Mouse (Mus musculus): ENCODE measurements around the gene Nckap1l. TPM values are rescaled to one million over a fixed set of nuclear protein-coding genes. Genes with fewer than 3 reads are reported as not detected.

Nckap1l gene
- polyA plus RNA-seq, 1 experiment from 2014 or later = 1.3 TPM

GRCm38 (mm10) chr15:103503251-103503600 is 49.6 kb downstream of the Nckap1l start:
- Histone ChIP-seq H3K4me1 (peaks cover 37% of the 10 kb centered on the region), H3K27me3 (ENCODE audit: poor library complexity, severe bottlenecking) (peaks cover 77% of the 10 kb centered on the region), H3K9me3 (no peaks in the 10 kb centered on the region), H3K36me3 (replicated peaks) (no peaks in the 10 kb centered on the region), H3K4me3 (peak overlapping the region; percentile 64), H3K27ac (peak overlapping the region; percentile 88)
- peak; percentile 39 for DNase-seq (ENCODE audit: extremely low spot score, low spot score)
- WGBS = under 1% methylated on average over 15 of the region's 15 CpGs

GRCm38 (mm10) chr15:103503660-103504059 is 50.1 kb downstream of the Nckap1l start:
- Histone ChIP-seq H3K27ac (peak overlapping the region; percentile 88), H3K4me1 (peaks cover 33% of the 10 kb centered on the region), H3K36me3 (replicated peaks) (no peaks in the 10 kb centered on the region), H3K27me3 (ENCODE audit: poor library complexity, severe bottlenecking) (peaks cover 77% of the 10 kb centered on the region), H3K9me3 (no peaks in the 10 kb centered on the region), H3K4me3 (peak overlapping the region; percentile 64)
- 57% methylated on average over 12 of the region's 12 CpGs for WGBS
- DNase-seq (ENCODE audit: extremely low spot score, low spot score) = no peak

- H3K4me3 ChIP-seq = no peak overlapping the region
- DNase-seq (ENCODE audit: extremely low spot score, low spot score) = no peak
- H3K4me1 ChIP-seq = peaks cover 25% of the 10 kb centered on the region
- 69% methylated on average over 3 of the region's 3 CpGs for WGBS
- H3K36me3 ChIP-seq (replicated peaks) = no peaks in the 10 kb centered on the region
- peaks cover 26% of the 10 kb centered on the region for H3K27me3 ChIP-seq (ENCODE audit: poor library complexity, severe bottlenecking)
- peak overlapping the region; percentile 32; the same call in 1 of the 2 replicates for H3K27ac ChIP-seq
- no peaks in the 10 kb centered on the region for H3K9me3 ChIP-seq
These were observed 55.7 kb downstream of the Nckap1l start for GRCm38 (mm10) chr15:103509317-103509716.

- 73% methylated on average over 1 of the region's 1 CpGs for WGBS
- H3K27me3 ChIP-seq (ENCODE audit: poor library complexity, severe bottlenecking) = 0 out of 2 replicates have a peak, but pooled peaks cover 6% of the 10 kb centered on the region
- no peak overlapping the region for H3K27ac ChIP-seq
- H3K4me1 ChIP-seq = peaks cover 42% of the 10 kb centered on the region
- DNase-seq (ENCODE audit: extremely low spot score, low spot score) = no peak
- no peaks in the 10 kb centered on the region for H3K36me3 ChIP-seq (replicated peaks)
- H3K4me3 ChIP-seq = no peak overlapping the region
- H3K9me3 ChIP-seq = no peaks in the 10 kb centered on the region
These were observed 58.1 kb downstream of the Nckap1l start for GRCm38 (mm10) chr15:103511652-103512051.

- Histone ChIP-seq H3K4me1 (peaks cover 62% of the 10 kb centered on the region), H3K27me3 (ENCODE audit: poor library complexity, severe bottlenecking) (0 out of 2 replicates have a peak, but pooled peaks cover 6% of the 10 kb centered on the region), H3K4me3 (peak overlapping the region; percentile 48), H3K27ac (peak overlapping the region; percentile 87), H3K9me3 (no peaks in the 10 kb centered on the region), H3K36me3 (replicated peaks) (no peaks in the 10 kb centered on the region)
- WGBS = 8% methylated on average over 7 of the region's 7 CpGs
- no peak for DNase-seq (ENCODE audit: extremely low spot score, low spot score)
These were observed 60.0 kb downstream of the Nckap1l start for GRCm38 (mm10) chr15:103513621-103514031.

- peak overlapping the region; percentile 87 for H3K27ac ChIP-seq
- peak; percentile 81 for DNase-seq (ENCODE audit: extremely low spot score, low spot score)
- WGBS = 1% methylated on average over 10 of the region's 10 CpGs
- no peaks in the 10 kb centered on the region for H3K9me3 ChIP-seq
- peak overlapping the region; percentile 48 for H3K4me3 ChIP-seq
- 0 out of 2 replicates have a peak, but pooled peaks cover 6% of the 10 kb centered on the region for H3K27me3 ChIP-seq (ENCODE audit: poor library complexity, severe bottlenecking)
- peaks cover 66% of the 10 kb centered on the region for H3K4me1 ChIP-seq
- H3K36me3 ChIP-seq (replicated peaks) = no peaks in the 10 kb centered on the region
These were observed 60.5 kb downstream of the Nckap1l start for GRCm38 (mm10) chr15:103514119-103514518.

GRCm38 (mm10) chr15:103514914-103515313 is 61.3 kb downstream of the Nckap1l start:
- H3K4me1 ChIP-seq = peaks cover 71% of the 10 kb centered on the region
- 24% methylated on average over 3 of the region's 3 CpGs for WGBS

GRCm38 (mm10) chr15:103518600-103519385 is 65.2 kb downstream of the Nckap1l start:
- peak; percentile 80 for DNase-seq (ENCODE audit: extremely low spot score, low spot score)
- 3% methylated on average over 4 of the region's 5 CpGs for WGBS
- peak overlapping the region; percentile 87 for H3K27ac ChIP-seq
- peak overlapping the region; percentile 34 for H3K4me3 ChIP-seq
- no peaks in the 10 kb centered on the region for H3K9me3 ChIP-seq
- H3K36me3 ChIP-seq (replicated peaks) = peaks cover 23% of the 10 kb centered on the region
- no peaks in the 10 kb centered on the region for H3K27me3 ChIP-seq (ENCODE audit: poor library complexity, severe bottlenecking)
- H3K4me1 ChIP-seq = peaks cover 86% of the 10 kb centered on the region

More at GRCm38 (mm10) chr15:103514914-103515313, 61.3 kb downstream of the Nckap1l start:
- 0 out of 2 replicates have a peak, but pooled peaks cover 6% of the 10 kb centered on the region for H3K27me3 ChIP-seq (ENCODE audit: poor library complexity, severe bottlenecking)
- DNase-seq (ENCODE audit: extremely low spot score, low spot score) = no peak
- no peaks in the 10 kb centered on the region for H3K9me3 ChIP-seq
- H3K36me3 ChIP-seq (replicated peaks) = no peaks in the 10 kb centered on the region
- peak overlapping the region; percentile 48 for H3K4me3 ChIP-seq
- H3K27ac ChIP-seq = peak overlapping the region; percentile 87

- DNase-seq (ENCODE audit: extremely low spot score, low spot score) = peak; percentile 61
- H3K4me3 ChIP-seq = peak overlapping the region; percentile 34
- peak overlapping the region; percentile 87 for H3K27ac ChIP-seq
- H3K4me1 ChIP-seq = peaks cover 77% of the 10 kb centered on the region
- peaks cover 32% of the 10 kb centered on the region for H3K36me3 ChIP-seq (replicated peaks)
- H3K9me3 ChIP-seq = no peaks in the 10 kb centered on the region
- no peaks in the 10 kb centered on the region for H3K27me3 ChIP-seq (ENCODE audit: poor library complexity, severe bottlenecking)
- 12% methylated on average over 4 of the region's 4 CpGs for WGBS
These were observed 66.1 kb downstream of the Nckap1l start for GRCm38 (mm10) chr15:103519386-103520378.

GRCm38 (mm10) chr15:103522458-103523099 is 69.0 kb downstream of the Nckap1l start:
- Histone ChIP-seq H3K4me1 (peaks cover 48% of the 10 kb centered on the region), H3K36me3 (replicated peaks) (peaks cover 59% of the 10 kb centered on the region), H3K27ac (peak overlapping the region; percentile 71), H3K9me3 (no peaks in the 10 kb centered on the region), H3K27me3 (ENCODE audit: poor library complexity, severe bottlenecking) (no peaks in the 10 kb centered on the region), H3K4me3 (no peak overlapping the region)
- DNase-seq (ENCODE audit: extremely low spot score, low spot score) = no peak
- 80% methylated on average over 3 of the region's 3 CpGs for WGBS

GRCm38 (mm10) chr15:103523156-103523555 is 69.6 kb downstream of the Nckap1l start:
- 54% methylated on average over 3 of the region's 3 CpGs for WGBS
- H3K27ac ChIP-seq = peak overlapping the region; percentile 71

GRCm38 (mm10) chr15:103530372-103530771 is 76.8 kb downstream of the Nckap1l start:
- 8% methylated on average over 5 of the region's 5 CpGs for WGBS
- no peaks in the 10 kb centered on the region for H3K9me3 ChIP-seq
- peak overlapping the region; percentile 67; the same call in 1 of the 2 replicates for H3K27ac ChIP-seq
- no peak overlapping the region for H3K4me3 ChIP-seq
- peaks cover 48% of the 10 kb centered on the region for H3K36me3 ChIP-seq (replicated peaks)
- H3K4me1 ChIP-seq = peaks cover 39% of the 10 kb centered on the region
- DNase-seq (ENCODE audit: extremely low spot score, low spot score) = peak; percentile 66
- H3K27me3 ChIP-seq (ENCODE audit: poor library complexity, severe bottlenecking) = peaks cover 7% of the 10 kb centered on the region; the same call in 1 of the 2 replicates

More at GRCm38 (mm10) chr15:103523156-103523555, 69.6 kb downstream of the Nckap1l start:
- DNase-seq (ENCODE audit: extremely low spot score, low spot score) = no peak
- Histone ChIP-seq H3K27me3 (ENCODE audit: poor library complexity, severe bottlenecking) (no peaks in the 10 kb centered on the region), H3K9me3 (no peaks in the 10 kb centered on the region), H3K4me3 (no peak overlapping the region), H3K36me3 (replicated peaks) (peaks cover 65% of the 10 kb centered on the region), H3K4me1 (peaks cover 43% of the 10 kb centered on the region)

Data from forebrain, embryonic 10.5 days (tissue).